Mouse (Mus musculus) hematopoietic stem cell, adult 5-6 weeks (primary cell): ENCODE results near the gene Sun2. TPM values are rescaled to one million over a fixed set of nuclear protein-coding genes. Genes with fewer than 3 reads are reported as not detected.
A peak's percentile ranks its signal among the peaks of the same experiment; 100 is the strongest.

Experiments
- ATAC-seq, 2 experiments: fragments of 125-278 bp in 1 of 2; replicated peaks in 1 of 2; 2 replicates each; pipeline ENCODE4 v1.8.0; 2016 to 2017; ENCODE audit warnings: inconsistent platforms in 2 of 2, mild to moderate bottlenecking in 2 of 2, moderate number of reproducible peaks in 2 of 2, low read depth in 1 of 2, moderate TSS enrichment in 1 of 2; ENCODE audit not compliant: low FRiP score in 2 of 2, poor library complexity in 2 of 2, severe bottlenecking in 2 of 2, insufficient read depth in 1 of 2, low TSS enrichment in 1 of 2
- total RNA-seq: library from RNA; stranded (forward); fragments of 172-1452, 232-1000 nt; gene quantifications from 2 replicates; pipeline ENCODE4 v1.2.3, GENCODE M21; 2017

Sun2 gene
- total RNA-seq, 1 experiment from 2014 or later = 110 TPM

DNA sequence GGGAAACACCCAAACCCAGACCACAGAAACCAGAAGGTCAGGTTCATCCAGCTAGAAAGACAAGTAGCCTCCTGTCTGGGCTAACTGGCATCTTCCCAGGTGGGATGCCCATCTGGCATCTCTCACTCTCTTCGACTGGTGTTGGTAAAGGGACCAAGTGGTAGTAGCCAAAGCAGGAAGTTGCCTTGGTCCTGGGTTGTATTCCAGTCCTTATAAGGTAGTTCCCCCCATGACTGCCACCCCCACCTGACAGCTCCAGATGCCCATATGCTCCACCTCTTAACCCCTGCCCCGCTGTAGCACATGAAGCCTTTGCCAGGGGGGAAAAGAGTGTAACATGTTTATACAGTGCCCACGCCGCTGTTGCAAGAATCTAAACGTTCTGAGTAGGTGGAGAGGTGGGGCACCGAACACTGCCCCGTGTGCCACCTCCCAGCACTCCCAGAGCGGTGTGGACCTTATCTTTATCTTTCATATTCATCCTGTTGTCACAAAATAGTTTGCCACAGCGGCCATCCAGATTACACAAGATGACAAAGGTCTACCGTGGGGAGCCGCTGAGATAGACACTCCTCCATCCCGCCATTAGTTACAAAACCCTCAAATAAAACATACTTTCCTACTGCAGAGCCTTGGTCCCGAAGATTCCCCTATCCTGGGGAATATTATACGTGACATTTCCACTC lies 1.0 kb downstream of the Sun2 start:
- peak; percentile 47 to 68 for ATAC-seq

DNA sequence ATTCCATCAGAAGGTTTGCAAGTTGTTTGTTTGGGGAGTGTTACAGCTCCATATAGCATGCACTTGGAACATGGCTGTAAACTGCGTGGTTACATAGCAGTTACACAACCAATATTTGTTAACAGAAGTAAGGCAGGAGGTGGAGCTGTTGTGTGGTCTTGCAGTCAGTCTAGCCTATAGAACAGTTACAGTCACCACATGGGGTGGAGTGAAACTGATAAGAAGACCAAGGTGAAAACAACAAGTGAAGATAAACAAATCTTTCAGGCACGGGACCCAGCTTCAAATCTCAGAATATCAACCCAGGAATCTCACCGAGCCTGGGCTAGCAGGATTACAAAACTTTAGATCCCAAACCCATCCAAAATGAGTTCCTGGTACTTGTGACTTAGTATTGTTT lies 1.6 kb downstream of the Sun2 start:
- ATAC-seq = no peak; a peak in 1 of 4 replicates

DNA sequence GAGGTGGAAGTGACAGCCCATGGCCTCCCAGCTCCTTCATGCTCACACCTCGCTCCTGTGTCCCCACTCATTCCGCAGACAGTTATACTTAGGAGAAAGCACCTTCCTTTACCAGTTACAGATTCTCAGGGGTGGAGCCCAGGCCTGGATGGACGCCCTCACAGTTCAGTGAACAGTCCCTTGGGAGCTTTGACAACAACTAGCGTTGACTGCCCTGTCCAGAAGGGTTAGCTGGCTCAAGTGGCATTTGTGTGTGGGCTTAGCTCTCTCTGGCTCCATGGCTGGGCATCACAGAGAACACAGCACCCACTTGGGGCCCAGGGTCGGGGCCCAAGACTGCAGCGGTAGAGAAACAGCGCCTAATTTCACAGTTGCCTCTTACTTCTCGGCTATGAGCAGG lies 8.0 kb downstream of the Sun2 start:
- no peak for ATAC-seq

DNA sequence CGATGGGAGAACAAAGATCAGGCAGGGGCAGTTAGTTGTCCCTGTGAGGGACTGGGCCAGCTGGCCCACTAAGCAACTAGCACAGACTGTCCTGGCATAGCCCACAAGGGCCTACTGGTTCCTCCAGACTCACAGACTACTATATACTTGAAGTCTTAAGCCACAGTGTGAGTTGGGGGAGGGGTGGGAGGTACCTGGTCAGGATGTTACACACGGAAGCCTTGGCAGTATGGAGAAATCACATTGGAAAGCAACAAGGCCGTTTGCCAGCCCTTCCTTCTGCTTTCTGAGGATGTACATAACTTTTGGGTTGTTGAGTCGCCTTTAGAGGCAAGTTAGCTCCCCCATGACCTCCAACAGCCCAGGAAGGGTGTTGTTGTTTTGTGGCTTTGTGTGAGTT lies 8.7 kb downstream of the Sun2 start:
- ATAC-seq = peak; percentile 60 to 72; a peak in 2 of 4 replicates

DNA sequence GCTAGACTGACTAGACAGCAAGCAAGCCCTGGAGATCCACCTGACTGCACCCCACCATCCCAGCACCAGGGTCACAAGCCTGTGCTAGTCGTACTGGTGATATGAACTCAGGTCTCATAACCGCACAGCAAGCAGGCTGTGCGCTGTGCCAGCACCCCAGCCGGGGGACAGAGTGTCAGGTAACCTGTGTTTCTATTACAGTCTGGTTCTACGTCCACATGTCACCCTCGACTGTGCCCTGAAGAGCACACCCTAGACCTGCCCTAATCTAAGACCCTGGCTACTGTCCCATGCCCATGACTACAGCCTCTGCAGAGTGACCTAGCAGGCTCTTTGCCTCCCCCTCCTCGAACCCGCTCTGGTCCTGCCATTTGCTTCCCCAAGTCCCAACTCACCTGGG lies 9.1 kb downstream of the Sun2 start:
- ATAC-seq = no peak

DNA sequence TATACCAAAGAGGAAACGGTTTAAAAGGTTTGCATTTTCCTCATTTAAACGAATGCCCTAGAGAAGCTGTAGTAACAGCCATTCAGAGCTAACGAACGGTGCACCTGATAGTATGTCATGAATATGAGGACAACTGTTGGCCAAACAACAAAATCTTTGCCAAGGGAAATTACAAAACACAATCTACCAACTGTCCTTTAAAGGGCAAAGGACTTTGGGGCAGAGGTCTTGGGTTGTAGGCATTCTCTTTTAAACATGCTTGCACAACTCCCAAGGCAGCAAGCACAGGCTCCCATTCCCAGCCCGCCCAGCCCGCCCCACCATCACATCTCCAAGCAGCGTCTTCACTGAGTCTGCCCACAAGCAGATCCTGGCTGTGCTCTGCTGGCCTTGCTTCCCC lies 10.8 kb downstream of the Sun2 start:
- no peak for ATAC-seq

DNA sequence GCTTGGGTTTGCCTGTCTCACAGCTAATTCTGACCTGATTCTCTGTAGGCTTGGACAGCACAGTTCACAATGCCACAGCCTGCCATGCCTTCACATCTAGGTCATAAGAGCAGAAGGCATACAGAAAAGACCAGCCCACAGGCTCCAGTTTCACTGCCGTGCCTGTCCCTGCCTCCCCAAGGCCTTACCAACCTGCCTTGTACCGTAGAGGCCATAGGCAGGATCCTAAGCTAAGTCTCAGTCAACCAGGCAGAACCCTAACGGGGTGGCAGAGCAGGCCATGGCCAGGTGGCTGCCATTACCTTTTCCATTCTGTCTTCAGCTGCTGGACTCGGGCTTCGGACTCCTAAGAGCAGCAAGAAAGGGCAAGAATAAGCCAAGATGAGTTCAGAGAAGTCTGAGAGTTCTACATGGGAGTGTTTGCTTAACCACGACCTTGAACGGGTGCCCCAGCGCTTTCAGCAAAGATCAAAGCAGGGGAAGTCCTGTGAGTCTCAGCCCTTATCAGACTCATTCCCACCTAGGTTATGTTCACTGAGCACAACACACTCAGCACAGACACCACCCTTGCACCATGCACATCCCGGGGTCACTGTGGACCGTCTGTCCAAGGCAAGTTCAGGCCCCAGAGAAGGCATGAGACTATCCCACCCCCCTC lies 13.5 kb downstream of the Sun2 start:
- no peak for ATAC-seq

DNA sequence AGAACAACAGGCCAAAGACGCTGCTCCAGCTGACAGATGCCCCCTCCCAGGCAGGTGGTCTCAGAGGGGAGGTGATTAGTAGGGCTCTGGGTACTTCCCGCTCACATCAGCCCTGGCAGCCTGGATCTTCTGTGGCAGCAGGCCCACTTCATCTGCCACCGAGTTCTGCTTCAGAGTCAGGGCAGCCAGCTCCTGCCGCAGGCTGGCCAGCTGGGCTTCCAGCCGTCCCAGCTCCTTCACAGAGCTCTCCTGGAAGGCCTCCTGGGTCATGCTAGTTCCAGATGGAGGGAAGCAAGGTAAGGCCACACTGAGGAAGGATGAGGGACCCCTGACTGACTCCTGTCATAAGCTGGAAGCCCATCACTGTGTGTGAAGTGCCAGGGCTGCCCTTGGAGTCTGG lies 14.0 kb downstream of the Sun2 start:
- ATAC-seq = no peak

DNA sequence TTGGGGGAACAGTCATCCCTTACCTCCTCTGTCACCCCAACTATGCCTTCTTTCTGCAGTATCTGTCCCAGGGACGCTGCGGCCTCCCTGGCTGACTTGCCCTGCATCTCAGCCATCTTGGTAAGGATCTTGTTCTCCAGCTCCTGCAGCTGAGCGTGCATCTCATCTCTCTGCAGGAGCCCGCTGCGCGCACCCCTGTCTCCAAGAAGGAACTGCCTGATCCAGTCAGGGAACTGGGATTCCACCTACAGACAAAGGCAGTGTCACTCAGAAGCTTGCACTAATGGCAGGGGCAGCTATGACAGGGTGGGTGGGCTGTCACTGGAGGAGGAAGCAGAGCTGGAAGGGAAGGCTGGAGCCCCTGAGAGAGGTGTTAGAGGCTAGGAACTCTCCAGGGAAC lies 14.5 kb downstream of the Sun2 start:
- ATAC-seq = no peak

DNA sequence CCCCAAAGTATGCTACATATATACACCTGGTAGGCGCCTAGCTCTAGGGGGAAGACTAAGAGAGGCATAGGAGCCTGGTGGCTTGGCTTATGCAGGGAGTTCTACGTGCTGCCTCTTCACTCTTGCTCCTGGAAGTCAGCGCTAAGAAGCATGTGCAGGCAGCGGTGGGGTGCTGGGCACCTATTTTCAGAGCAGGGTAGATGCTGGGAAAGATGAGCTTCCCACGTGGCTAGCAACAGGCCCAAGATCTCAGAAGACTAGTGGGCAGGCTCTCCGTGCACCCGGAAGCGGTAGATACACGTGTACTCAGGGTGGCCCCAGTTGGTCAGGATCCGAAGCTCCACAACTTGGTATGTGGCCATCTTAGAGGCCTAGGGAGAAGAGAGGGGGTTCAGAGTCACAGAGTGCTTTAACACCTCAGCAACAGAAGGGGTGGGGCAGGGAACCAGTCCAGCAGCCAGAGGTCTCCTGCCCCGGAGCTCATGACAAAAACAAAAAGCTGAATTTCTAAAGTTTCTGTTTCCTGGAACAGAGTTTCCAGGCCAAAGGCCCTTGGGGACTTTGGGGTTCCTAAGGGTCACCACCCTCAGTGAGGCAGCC lies 17.0 kb downstream of the Sun2 start:
- no peak for ATAC-seq

DNA sequence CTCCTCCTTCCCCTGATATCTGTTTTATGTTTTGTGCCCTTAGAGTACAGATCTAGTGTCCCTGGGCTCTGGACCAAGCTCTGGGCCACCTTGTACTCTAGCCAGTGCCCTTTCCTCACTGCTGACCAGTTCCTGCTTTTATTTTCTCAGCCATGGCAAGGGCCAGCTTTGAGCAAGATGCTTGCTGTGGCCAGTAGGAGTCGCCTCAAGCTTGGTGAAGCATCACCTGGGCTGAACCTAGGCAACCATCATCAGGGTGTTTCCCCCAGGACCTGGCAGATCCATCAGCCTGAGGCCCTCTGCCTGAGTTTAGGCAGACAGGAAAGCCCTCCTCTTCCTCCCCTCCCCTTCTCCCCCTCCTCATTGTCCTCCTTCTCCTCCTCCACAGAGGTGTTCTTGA lies 18.9 kb downstream of the Sun2 start:
- peak; percentile 57 to 87 for ATAC-seq

DNA sequence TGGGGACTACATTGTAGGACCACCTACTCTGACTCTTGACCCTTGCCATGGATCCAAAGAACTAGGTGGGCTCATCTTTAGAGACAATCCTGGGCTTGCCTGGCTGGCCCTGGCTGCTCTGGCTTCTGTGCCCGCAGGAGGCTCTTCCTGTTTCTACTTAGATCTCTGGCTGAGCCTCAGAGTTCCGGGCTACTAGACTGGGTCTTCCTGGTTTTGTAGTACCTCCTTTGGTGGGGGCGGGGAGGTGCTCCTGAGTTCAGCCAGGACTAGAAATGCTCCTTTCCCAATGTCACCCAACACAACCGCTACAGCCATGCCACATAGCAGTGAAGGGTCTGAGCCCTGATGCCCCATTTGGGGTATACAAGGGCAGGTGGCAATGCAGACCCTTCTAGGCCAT lies 21.5 kb downstream of the Sun2 start:
- ATAC-seq = no peak

DNA sequence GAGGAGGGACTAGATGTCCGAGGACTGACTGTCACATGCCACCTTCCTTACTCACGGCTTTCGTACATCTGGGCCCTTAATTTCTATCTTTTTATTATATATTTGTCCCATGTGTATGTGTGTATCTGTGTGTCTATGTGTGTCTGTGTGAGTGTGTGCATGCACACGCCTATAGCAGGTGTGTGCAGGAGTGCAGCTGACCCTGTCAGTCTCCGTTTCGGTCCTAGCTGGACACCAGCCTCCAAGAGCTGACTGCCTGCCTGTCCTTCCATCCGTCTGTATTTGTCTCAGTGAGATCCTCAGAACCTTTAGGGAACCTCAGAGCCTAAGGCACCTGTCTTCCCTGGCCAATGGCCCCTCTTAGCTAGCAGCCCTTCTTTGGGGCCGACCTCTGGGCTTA lies 22.1 kb downstream of the Sun2 start:
- no peak for ATAC-seq

DNA sequence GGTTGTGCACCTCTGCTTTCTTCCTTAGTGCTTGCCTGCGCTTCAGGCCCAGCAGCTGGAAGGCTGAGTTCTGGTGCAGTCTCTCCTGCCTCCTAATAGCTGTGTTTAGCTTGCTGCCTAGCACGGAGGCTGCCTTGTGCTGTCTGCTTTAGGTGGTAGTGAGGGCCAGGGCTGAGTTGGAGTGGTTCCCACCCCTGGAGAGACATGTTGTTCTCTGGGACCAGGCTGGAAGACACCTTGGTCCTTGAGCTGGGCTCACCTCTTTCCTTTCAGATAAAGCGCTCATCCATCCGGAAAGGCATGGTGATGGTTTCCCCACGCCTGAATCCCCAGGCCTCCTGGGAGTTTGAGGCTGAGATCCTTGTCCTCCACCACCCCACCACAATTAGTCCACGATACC lies 25.6 kb downstream of the Sun2 start:
- ATAC-seq = no peak

DNA sequence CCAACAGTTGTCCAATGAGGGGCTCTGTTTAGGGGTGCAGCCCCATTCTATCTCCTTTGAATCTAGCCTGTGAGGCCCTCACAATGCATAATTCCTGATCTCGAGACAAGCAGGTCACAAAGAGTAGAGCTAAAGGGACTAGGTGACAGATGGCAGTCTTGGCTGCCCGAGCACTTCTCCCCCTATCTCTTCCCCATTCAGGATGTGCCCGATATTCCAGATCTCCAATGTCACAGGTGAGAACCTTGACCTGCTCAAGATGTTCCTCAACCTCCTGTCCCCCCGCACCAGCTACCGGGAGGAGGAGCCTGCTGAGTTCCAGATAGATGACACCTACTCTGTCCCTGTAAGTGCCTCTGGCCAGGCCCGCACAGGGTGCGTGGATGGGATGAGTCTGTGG lies 26.7 kb downstream of the Sun2 start:
- no peak for ATAC-seq

DNA sequence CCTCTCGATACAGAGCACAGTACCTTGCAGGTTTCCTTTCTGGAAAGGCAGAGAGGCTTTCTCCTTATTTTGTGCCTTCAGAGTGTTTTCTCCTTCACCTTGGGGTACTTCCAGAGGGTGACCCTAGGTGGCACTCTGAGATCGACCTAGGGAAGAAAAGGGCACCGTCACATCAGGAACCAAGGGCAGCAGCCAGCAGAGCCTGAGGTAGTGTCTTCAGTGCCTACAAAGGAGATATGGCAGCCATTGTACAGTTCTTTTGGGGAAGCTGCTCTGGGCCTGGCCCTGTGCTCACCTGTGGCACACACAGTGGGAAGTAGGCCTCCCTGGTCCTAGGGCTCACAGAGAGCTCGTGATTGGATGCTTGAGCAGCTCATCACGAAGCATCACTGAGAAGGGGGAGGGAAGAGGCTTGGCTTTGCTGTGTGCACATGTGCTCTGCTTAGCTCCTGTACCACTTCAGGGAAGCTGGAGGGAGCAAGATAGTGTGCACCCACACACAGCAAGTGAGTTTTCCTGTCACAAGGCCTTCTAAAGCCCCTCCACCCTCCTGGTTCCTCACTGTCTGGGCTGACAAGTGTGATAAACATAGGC lies 34.0 kb downstream of the Sun2 start:
- ATAC-seq = peak in 1 of 2 experiments; percentile 36; a peak in 1 of 4 replicates

DNA sequence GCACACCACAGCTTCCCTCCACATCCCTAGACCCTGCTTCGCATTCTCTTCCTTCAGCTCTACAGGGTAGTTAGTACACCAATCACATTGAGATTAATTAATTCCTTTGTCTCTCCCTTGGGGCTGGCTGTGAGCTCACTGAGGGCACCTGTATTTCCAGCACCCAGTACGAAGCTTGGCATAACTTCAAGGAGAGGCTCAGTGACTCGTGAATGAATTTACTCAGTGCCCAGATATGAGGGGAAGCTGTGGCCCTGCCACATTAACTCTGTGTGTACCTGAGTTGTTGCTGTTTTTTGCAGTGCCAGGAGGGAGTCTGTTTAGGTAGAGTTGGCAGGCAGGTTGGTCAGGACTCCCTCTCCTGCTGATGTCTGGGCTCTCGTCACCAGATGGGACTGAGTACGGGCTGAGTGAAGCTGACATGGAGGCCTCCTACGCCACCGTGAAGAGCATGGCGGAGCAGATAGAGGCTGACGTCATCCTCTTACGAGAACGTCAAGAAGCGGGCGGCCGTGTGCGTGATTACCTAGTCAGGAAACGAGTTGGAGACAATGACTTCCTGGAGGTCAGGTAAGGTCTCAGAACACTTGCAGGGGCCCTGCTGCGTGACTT lies 35.6 kb downstream of the Sun2 start:
- ATAC-seq = no peak

DNA sequence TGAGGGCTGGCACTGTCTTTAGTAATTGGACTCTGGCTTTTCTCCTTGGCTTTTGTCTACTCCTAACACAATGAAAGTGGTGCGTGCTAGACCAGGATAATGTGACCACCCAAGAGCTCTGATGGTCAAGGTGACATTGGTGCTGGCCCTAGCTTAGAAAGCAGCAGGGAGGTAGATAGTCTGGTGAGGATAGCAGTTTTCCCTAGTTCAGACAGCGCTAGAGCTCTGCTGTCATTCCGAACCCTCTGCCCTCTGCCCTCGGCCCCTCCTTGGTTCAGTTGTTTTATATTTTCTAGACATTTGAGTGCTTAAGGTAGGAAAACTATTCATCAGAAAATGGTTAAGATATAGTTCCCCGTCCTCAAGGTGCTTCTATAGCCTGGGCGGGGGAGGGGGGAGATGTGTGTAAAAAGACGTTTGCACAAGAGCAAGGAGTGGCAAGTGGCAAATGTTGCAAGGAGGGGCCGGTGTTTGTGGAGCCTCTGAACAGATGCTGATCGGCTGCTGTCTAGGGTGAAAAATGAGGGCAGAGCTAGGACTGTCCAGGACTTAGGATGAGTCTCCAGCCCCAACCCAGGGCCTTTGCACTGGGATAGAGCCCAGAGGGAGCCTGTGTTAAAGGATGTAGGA lies 44.7 kb downstream of the Sun2 start:
- no peak; a peak in 1 of 4 replicates for ATAC-seq
